Mouse (Mus musculus): ENCODE data around the gene Scrn3. TPM values are rescaled to one million over a fixed set of nuclear protein-coding genes. Genes with fewer than 3 reads are reported as not detected.

Gene Scrn3
- polyA plus RNA-seq, 1 experiment from 2014 or later: 7.2 TPM

- ATAC-seq: peak; percentile 40
- peak overlapping the region; percentile 86 for H3K27ac ChIP-seq (ENCODE audit: low read depth, low read length)
- peaks cover 14% of the 10 kb centered on the region; the same call in 1 of the 2 replicates for H3K4me1 ChIP-seq (ENCODE audit: control insufficient read depth, insufficient read depth, low read length)
- H3K9me3 ChIP-seq (replicated peaks; ENCODE audit: control insufficient read depth, low read length): no peaks in the 10 kb centered on the region
- under 1% methylated on average over 17 of the region's 17 CpGs for WGBS
- DNase-seq (ENCODE audit: low spot score): no peak
- 0 out of 2 replicates have a peak, but pooled peaks cover 5% of the 10 kb centered on the region for H3K36me3 ChIP-seq (ENCODE audit: control insufficient read depth, insufficient read depth, low read length)
- peak overlapping the region; percentile 49 for H3K4me2 ChIP-seq (ENCODE audit: low read length)
- H3K27me3 ChIP-seq (replicated peaks; ENCODE audit: control insufficient read depth, insufficient read depth, low read length): peaks cover 41% of the 10 kb centered on the region
- H3K4me3 ChIP-seq (ENCODE audit: low read depth, low read length): peak overlapping the region; percentile 20
- peak overlapping the region; percentile 55 for H3K9ac ChIP-seq (ENCODE audit: low read length)
Observed at GRCm38 (mm10) chr2:73278869-73279268, 33.5 kb upstream of the Scrn3 start.

- peak overlapping the region; percentile 86 for H3K27ac ChIP-seq (ENCODE audit: low read depth, low read length)
- H3K27me3 ChIP-seq (replicated peaks; ENCODE audit: control insufficient read depth, insufficient read depth, low read length): peaks cover 36% of the 10 kb centered on the region
- peak overlapping the region; percentile 49 for H3K4me2 ChIP-seq (ENCODE audit: low read length)
- under 1% methylated on average over 30 of the region's 31 CpGs for WGBS
- peak; percentile 67 for DNase-seq (ENCODE audit: low spot score)
- ATAC-seq: no peak; the same call in 1 of the 2 replicates
- peaks cover 14% of the 10 kb centered on the region; the same call in 1 of the 2 replicates for H3K4me1 ChIP-seq (ENCODE audit: control insufficient read depth, insufficient read depth, low read length)
- peak overlapping the region; percentile 20 for H3K4me3 ChIP-seq (ENCODE audit: low read depth, low read length)
- H3K9me3 ChIP-seq (replicated peaks; ENCODE audit: control insufficient read depth, low read length): no peaks in the 10 kb centered on the region
- H3K36me3 ChIP-seq (ENCODE audit: control insufficient read depth, insufficient read depth, low read length): no peaks in the 10 kb centered on the region
- H3K9ac ChIP-seq (ENCODE audit: low read length): peak overlapping the region; percentile 55
Observed at GRCm38 (mm10) chr2:73279271-73280038, 32.9 kb upstream of the Scrn3 start.

- 1% methylated on average over 33 of the region's 33 CpGs for WGBS
- Histone ChIP-seq H3K4me3 (ENCODE audit: low read depth, low read length) (peak overlapping the region; percentile 16), H3K27me3 (replicated peaks; ENCODE audit: control insufficient read depth, insufficient read depth, low read length) (peaks cover 34% of the 10 kb centered on the region), H3K36me3 (ENCODE audit: control insufficient read depth, insufficient read depth, low read length) (peaks cover 3% of the 10 kb centered on the region; the same call in 1 of the 2 replicates), H3K27ac (ENCODE audit: low read depth, low read length) (peak overlapping the region; percentile 48; the same call in 1 of the 2 replicates), H3K4me2 (ENCODE audit: low read length) (peak overlapping the region; percentile 49), H3K9me3 (replicated peaks; ENCODE audit: control insufficient read depth, low read length) (no peaks in the 10 kb centered on the region), H3K4me1 (ENCODE audit: control insufficient read depth, insufficient read depth, low read length) (peaks cover 14% of the 10 kb centered on the region; the same call in 1 of the 2 replicates), H3K9ac (ENCODE audit: low read length) (peak overlapping the region; percentile 51)
- no peak for ATAC-seq
- DNase-seq (ENCODE audit: low spot score): peak; percentile 53
Observed at GRCm38 (mm10) chr2:73280356-73281047, 31.9 kb upstream of the Scrn3 start.

- no peak overlapping the region for H3K27ac ChIP-seq (ENCODE audit: low read depth, low read length)
- H3K9ac ChIP-seq (ENCODE audit: low read length): peak overlapping the region; percentile 51
- 10% methylated on average over 22 of the region's 22 CpGs for WGBS
Observed at GRCm38 (mm10) chr2:73281048-73281661, 31.2 kb upstream of the Scrn3 start.

GRCm38 (mm10) chr2:73281707-73282106 lies 30.7 kb upstream of the Scrn3 start:
- peaks cover 34% of the 10 kb centered on the region for H3K27me3 ChIP-seq (replicated peaks; ENCODE audit: control insufficient read depth, insufficient read depth, low read length)
- H3K4me2 ChIP-seq (ENCODE audit: low read length): no peak overlapping the region
- peak; percentile 69 for DNase-seq (ENCODE audit: low spot score)

More at GRCm38 (mm10) chr2:73281048-73281661, 31.2 kb upstream of the Scrn3 start:
- H3K27me3 ChIP-seq (replicated peaks; ENCODE audit: control insufficient read depth, insufficient read depth, low read length): peaks cover 34% of the 10 kb centered on the region
- peak overlapping the region; percentile 49 for H3K4me2 ChIP-seq (ENCODE audit: low read length)
- DNase-seq (ENCODE audit: low spot score): peak; percentile 10
- peaks cover 3% of the 10 kb centered on the region; the same call in 1 of the 2 replicates for H3K36me3 ChIP-seq (ENCODE audit: control insufficient read depth, insufficient read depth, low read length)
- H3K4me3 ChIP-seq (ENCODE audit: low read depth, low read length): peak overlapping the region; percentile 16; the same call in 1 of the 2 replicates
- H3K9me3 ChIP-seq (replicated peaks; ENCODE audit: control insufficient read depth, low read length): no peaks in the 10 kb centered on the region
- ATAC-seq: no peak
- peaks cover 14% of the 10 kb centered on the region; the same call in 1 of the 2 replicates for H3K4me1 ChIP-seq (ENCODE audit: control insufficient read depth, insufficient read depth, low read length)

GRCm38 (mm10) chr2:73285630-73286029 lies 26.8 kb upstream of the Scrn3 start:
- Histone ChIP-seq H3K27ac (ENCODE audit: low read depth, low read length) (no peak overlapping the region), H3K9me3 (replicated peaks; ENCODE audit: control insufficient read depth, low read length) (no peaks in the 10 kb centered on the region), H3K27me3 (replicated peaks; ENCODE audit: control insufficient read depth, insufficient read depth, low read length) (peaks cover 12% of the 10 kb centered on the region), H3K4me2 (ENCODE audit: low read length) (no peak overlapping the region), H3K4me1 (ENCODE audit: control insufficient read depth, insufficient read depth, low read length) (peaks cover 5% of the 10 kb centered on the region; the same call in 1 of the 2 replicates), H3K4me3 (ENCODE audit: low read depth, low read length) (no peak overlapping the region), H3K36me3 (ENCODE audit: control insufficient read depth, insufficient read depth, low read length) (peaks cover 11% of the 10 kb centered on the region; the same call in 1 of the 2 replicates), H3K9ac (ENCODE audit: low read length) (no peak overlapping the region)
- DNase-seq (ENCODE audit: low spot score) (peak; percentile 85), ATAC-seq (no peak)
- WGBS: 7% methylated on average over 2 of the region's 2 CpGs

More at GRCm38 (mm10) chr2:73281707-73282106, 30.7 kb upstream of the Scrn3 start:
- H3K9me3 ChIP-seq (replicated peaks; ENCODE audit: control insufficient read depth, low read length): no peaks in the 10 kb centered on the region
- no peak overlapping the region for H3K27ac ChIP-seq (ENCODE audit: low read depth, low read length)
- H3K4me1 ChIP-seq (ENCODE audit: control insufficient read depth, insufficient read depth, low read length): peaks cover 14% of the 10 kb centered on the region; the same call in 1 of the 2 replicates
- no peak overlapping the region for H3K4me3 ChIP-seq (ENCODE audit: low read depth, low read length)
- H3K9ac ChIP-seq (ENCODE audit: low read length): no peak overlapping the region
- 5% methylated on average over 7 of the region's 7 CpGs for WGBS
- H3K36me3 ChIP-seq (ENCODE audit: control insufficient read depth, insufficient read depth, low read length): peaks cover 3% of the 10 kb centered on the region; the same call in 1 of the 2 replicates
- no peak for ATAC-seq

- H3K9ac ChIP-seq (ENCODE audit: low read length): no peak overlapping the region
- DNase-seq (ENCODE audit: low spot score): no peak
- H3K4me2 ChIP-seq (ENCODE audit: low read length): no peak overlapping the region
- H3K9me3 ChIP-seq (replicated peaks; ENCODE audit: control insufficient read depth, low read length): no peaks in the 10 kb centered on the region
- no peaks in the 10 kb centered on the region for H3K27me3 ChIP-seq (replicated peaks; ENCODE audit: control insufficient read depth, insufficient read depth, low read length)
- ATAC-seq: no peak
- no peak overlapping the region for H3K4me3 ChIP-seq (ENCODE audit: low read depth, low read length)
- no peaks in the 10 kb centered on the region for H3K4me1 ChIP-seq (ENCODE audit: control insufficient read depth, insufficient read depth, low read length)
- no peak overlapping the region for H3K27ac ChIP-seq (ENCODE audit: low read depth, low read length)
- 93% methylated on average over 4 of the region's 4 CpGs for WGBS
- peaks cover 27% of the 10 kb centered on the region for H3K36me3 ChIP-seq (ENCODE audit: control insufficient read depth, insufficient read depth, low read length)
Observed at GRCm38 (mm10) chr2:73291130-73291529, 21.3 kb upstream of the Scrn3 start.

GRCm38 (mm10) chr2:73295023-73295422 lies 17.4 kb upstream of the Scrn3 start:
- no peaks in the 10 kb centered on the region for H3K9me3 ChIP-seq (replicated peaks; ENCODE audit: control insufficient read depth, low read length)
- no peak overlapping the region for H3K4me2 ChIP-seq (ENCODE audit: low read length)
- H3K36me3 ChIP-seq (ENCODE audit: control insufficient read depth, insufficient read depth, low read length): peaks cover 25% of the 10 kb centered on the region
- no peak overlapping the region for H3K27ac ChIP-seq (ENCODE audit: low read depth, low read length)
- no peak overlapping the region for H3K4me3 ChIP-seq (ENCODE audit: low read depth, low read length)
- no peaks in the 10 kb centered on the region for H3K4me1 ChIP-seq (ENCODE audit: control insufficient read depth, insufficient read depth, low read length)
- ATAC-seq: no peak
- DNase-seq (ENCODE audit: low spot score): no peak
- no peaks in the 10 kb centered on the region for H3K27me3 ChIP-seq (replicated peaks; ENCODE audit: control insufficient read depth, insufficient read depth, low read length)
- 90% methylated on average over 7 of the region's 7 CpGs for WGBS
- no peak overlapping the region for H3K9ac ChIP-seq (ENCODE audit: low read length)

All from forebrain, embryonic 14.5 days (tissue).